Mouse (Mus musculus): ENCODE measurements at regions not wholly inside any gene's neighbourhood (a gene's known extent, or its start where the extent isn't known, plus 50 kb on each side); places are given as distances from the start of the nearest gene placed in this dataset.

DNA sequence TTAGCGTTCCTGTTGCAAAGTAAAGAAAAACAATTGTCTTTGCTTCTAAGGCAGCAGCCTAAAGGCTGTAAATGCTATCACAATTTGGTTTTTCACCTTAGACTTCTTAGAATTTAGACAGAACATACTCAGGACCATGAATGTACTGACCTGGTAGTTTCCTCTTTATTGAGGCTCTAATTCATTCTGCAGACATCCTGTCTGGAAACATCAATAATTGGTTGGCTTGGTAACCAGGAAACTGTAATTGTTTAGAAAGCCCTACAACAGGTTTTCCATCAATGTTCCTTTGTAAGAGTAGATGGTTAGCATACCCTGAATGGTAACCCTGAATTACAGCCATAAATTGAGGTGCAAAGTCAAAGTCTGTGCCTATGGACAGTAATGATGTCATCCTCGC is 67.4 kb upstream of the Prr30 start:
- no peak for DNase-seq (ENCODE audit: low spot score in 2 of 2)
